Mouse (Mus musculus) intestine, embryonic 14.5 days (tissue): ENCODE results near the gene Fam117b. TPM values are rescaled to one million over a fixed set of nuclear protein-coding genes. Genes with fewer than 3 reads are reported as not detected.

Experiments
- ATAC-seq: fragments of 200-750 bp; cut with Nextera tagmentation; replicated peaks from 2 replicates; pipeline ENCODE4 v1.8.0; 2017; ENCODE audit warnings: low read depth, moderate number of reproducible peaks, moderate TSS enrichment, moderate library complexity; ENCODE audit not compliant: low FRiP score, low TSS enrichment
- DNase-seq: peaks from one replicate; pipeline ENCODE4 v3.0.0-alpha.2; 2018; ENCODE audit warnings: low spot score
- H3K27ac ChIP-seq: fragments of 300-500 bp; sonication (generic); 2 replicates; pipeline ENCODE4 v1.5.1; 2014; ENCODE audit warnings: low read depth, mild to moderate bottlenecking, control low read depth
- H3K27me3 ChIP-seq: fragments of 300-500 bp; sonication (generic); replicated peaks from 2 replicates; pipeline ENCODE4 v1.6.1; 2014; ENCODE audit warnings: low read length, control low read depth; ENCODE audit not compliant: control insufficient read depth, insufficient read depth
- H3K36me3 ChIP-seq: fragments of 300-500 bp; sonication (generic); 2 replicates; pipeline ENCODE4 v1.6.1; 2014; ENCODE audit warnings: low read length, control low read depth; ENCODE audit not compliant: control insufficient read depth, insufficient read depth
- H3K4me1 ChIP-seq: fragments of 300-500 bp; sonication (generic); replicated peaks from 2 replicates; pipeline ENCODE4 v1.6.1; 2014; ENCODE audit warnings: low read length, control low read depth, mixed read lengths; ENCODE audit not compliant: control insufficient read depth, insufficient read depth
- H3K4me2 ChIP-seq: fragments of 300-500 bp; sonication (generic); 2 replicates; pipeline ENCODE4 v1.6.1; 2014; ENCODE audit warnings: low read length
- H3K4me3 ChIP-seq: fragments of 300-500 bp; sonication (generic); 2 replicates; pipeline ENCODE4 v1.5.1; 2014; ENCODE audit warnings: low read depth, low read length, control low read depth, mixed read lengths
- H3K9ac ChIP-seq: fragments of 300-500 bp; sonication (generic); 2 replicates; pipeline ENCODE4 v1.6.1; 2014; ENCODE audit warnings: mild to moderate bottlenecking, low read length
- H3K9me3 ChIP-seq: fragments of 300-500 bp; sonication (generic); 2 replicates; pipeline ENCODE4 v1.6.1; 2016; ENCODE audit warnings: low read length, control low read depth; ENCODE audit not compliant: control insufficient read depth
- whole genome bisulfite sequencing: fragments of 180-500 bp; shearing (Covaris S2); extraction: QIAGEN DNeasy Blood & Tissue Kit; methylation state at CpG from one replicate; pipeline ENCODE4 v1.1.7; 2014; 5-methylcytosine and 5-hydroxymethylcytosine counted together
- polyA plus RNA-seq: library from polyadenylated mRNA; unstranded; fragments of >200 nt; fragmentation: Nextera tagmentation; extraction: Ambion mirVana; gene quantifications from 2 replicates; pipeline ENCODE4 v1.2.1, GENCODE M21; 2014

The Fam117b gene
- polyA plus RNA-seq, 1 experiment from 2014 or later = 10.3 TPM

GRCm38 (mm10) chr1:59941063-59941462 is 28.3 kb downstream of the Fam117b start:
- Histone ChIP-seq H3K27me3 (no peaks in the 10 kb centered on the region), H3K36me3 (no peaks in the 10 kb centered on the region), H3K4me2 (no peak overlapping the region), H3K4me3 (no peak overlapping the region), H3K27ac (no peak overlapping the region), H3K4me1 (no peaks in the 10 kb centered on the region; the same call in 1 of the 2 replicates), H3K9ac (no peak overlapping the region), H3K9me3 (no peaks in the 10 kb centered on the region)
- DNase-seq (no peak), ATAC-seq (no peak)
- 94% methylated on average over 1 of the region's 1 CpGs for WGBS

- Histone ChIP-seq H3K4me2 (no peak overlapping the region), H3K9ac (no peak overlapping the region), H3K27ac (no peak overlapping the region), H3K4me3 (no peak overlapping the region), H3K9me3 (no peaks in the 10 kb centered on the region), H3K36me3 (no peaks in the 10 kb centered on the region), H3K4me1 (no peaks in the 10 kb centered on the region; the same call in 1 of the 2 replicates), H3K27me3 (no peaks in the 10 kb centered on the region)
- no peak for ATAC-seq
- DNase-seq = no peak
- 62% methylated on average over 6 of the region's 6 CpGs for WGBS
Observed at GRCm38 (mm10) chr1:59942057-59942790, 29.4 kb downstream of the Fam117b start.

GRCm38 (mm10) chr1:59943825-59944224 is 31.0 kb downstream of the Fam117b start:
- Histone ChIP-seq H3K27ac (no peak overlapping the region), H3K4me3 (no peak overlapping the region), H3K9me3 (no peaks in the 10 kb centered on the region), H3K36me3 (0 out of 2 replicates have a peak, but pooled peaks cover under 1% of the 10 kb centered on the region), H3K9ac (no peak overlapping the region), H3K4me2 (no peak overlapping the region), H3K27me3 (no peaks in the 10 kb centered on the region), H3K4me1 (no peaks in the 10 kb centered on the region; the same call in 1 of the 2 replicates)
- WGBS = 41% methylated on average over 5 of the region's 5 CpGs
- no peak for DNase-seq
- ATAC-seq = no peak

- Histone ChIP-seq H3K4me1 (no peaks in the 10 kb centered on the region; the same call in 1 of the 2 replicates), H3K36me3 (peaks cover 18% of the 10 kb centered on the region), H3K4me2 (no peak overlapping the region), H3K27ac (no peak overlapping the region), H3K9me3 (no peaks in the 10 kb centered on the region), H3K9ac (no peak overlapping the region), H3K4me3 (no peak overlapping the region), H3K27me3 (no peaks in the 10 kb centered on the region)
- no peak for ATAC-seq
- WGBS = 85% methylated on average over 1 of the region's 1 CpGs
- no peak for DNase-seq
Observed at GRCm38 (mm10) chr1:59945969-59946368, 33.2 kb downstream of the Fam117b start.

- H3K36me3 ChIP-seq = peaks cover 18% of the 10 kb centered on the region
- DNase-seq (no peak), ATAC-seq (no peak)
- WGBS = 98% methylated on average over 4 of the region's 4 CpGs
- H3K4me2 ChIP-seq = no peak overlapping the region
- no peak overlapping the region for H3K4me3 ChIP-seq
- no peaks in the 10 kb centered on the region for H3K27me3 ChIP-seq
- no peak overlapping the region for H3K27ac ChIP-seq
- no peaks in the 10 kb centered on the region for H3K9me3 ChIP-seq
- no peaks in the 10 kb centered on the region; the same call in 1 of the 2 replicates for H3K4me1 ChIP-seq
- no peak overlapping the region for H3K9ac ChIP-seq
Observed at GRCm38 (mm10) chr1:59947509-59947908, 34.7 kb downstream of the Fam117b start.

- no peaks in the 10 kb centered on the region for H3K4me1 ChIP-seq
- no peak overlapping the region for H3K9ac ChIP-seq
- H3K36me3 ChIP-seq = peaks cover 15% of the 10 kb centered on the region
- no peak for ATAC-seq
- WGBS = 76% methylated on average over 3 of the region's 3 CpGs
- no peak for DNase-seq
- H3K4me3 ChIP-seq = no peak overlapping the region
- H3K27me3 ChIP-seq = no peaks in the 10 kb centered on the region
- no peak overlapping the region for H3K27ac ChIP-seq
- no peak overlapping the region for H3K4me2 ChIP-seq
- H3K9me3 ChIP-seq = no peaks in the 10 kb centered on the region
Observed at GRCm38 (mm10) chr1:59957206-59957605, 44.4 kb downstream of the Fam117b start.

GRCm38 (mm10) chr1:59959941-59960340 is 47.1 kb downstream of the Fam117b start:
- no peak overlapping the region for H3K9ac ChIP-seq
- no peak overlapping the region for H3K4me3 ChIP-seq
- H3K27me3 ChIP-seq = no peaks in the 10 kb centered on the region
- no peak overlapping the region for H3K27ac ChIP-seq
- H3K36me3 ChIP-seq = peaks cover 12% of the 10 kb centered on the region
- 85% methylated on average over 1 of the region's 1 CpGs for WGBS
- H3K4me2 ChIP-seq = no peak overlapping the region
- H3K9me3 ChIP-seq = no peaks in the 10 kb centered on the region
- H3K4me1 ChIP-seq = no peaks in the 10 kb centered on the region
- ATAC-seq (no peak), DNase-seq (no peak)

- no peaks in the 10 kb centered on the region for H3K4me1 ChIP-seq
- ATAC-seq (no peak), DNase-seq (no peak)
- H3K9me3 ChIP-seq = 0 out of 2 replicates have a peak, but pooled peaks cover 5% of the 10 kb centered on the region
- H3K4me2 ChIP-seq = no peak overlapping the region
- H3K4me3 ChIP-seq = no peak overlapping the region
- H3K27me3 ChIP-seq = no peaks in the 10 kb centered on the region
- no peak overlapping the region for H3K27ac ChIP-seq
- 66% methylated on average over 6 of the region's 6 CpGs for WGBS
- H3K9ac ChIP-seq = no peak overlapping the region
- H3K36me3 ChIP-seq = peaks cover 20% of the 10 kb centered on the region
Observed at GRCm38 (mm10) chr1:59966171-59966785, 53.5 kb downstream of the Fam117b start.
